Mouse (Mus musculus): ENCODE results near the gene Ascc3. TPM values are rescaled to one million over a fixed set of nuclear protein-coding genes. Genes with fewer than 3 reads are reported as not detected.

Gene Ascc3
- total RNA-seq, 2 experiments from 2014 or later = 10.2 to 12.3 TPM

DNA sequence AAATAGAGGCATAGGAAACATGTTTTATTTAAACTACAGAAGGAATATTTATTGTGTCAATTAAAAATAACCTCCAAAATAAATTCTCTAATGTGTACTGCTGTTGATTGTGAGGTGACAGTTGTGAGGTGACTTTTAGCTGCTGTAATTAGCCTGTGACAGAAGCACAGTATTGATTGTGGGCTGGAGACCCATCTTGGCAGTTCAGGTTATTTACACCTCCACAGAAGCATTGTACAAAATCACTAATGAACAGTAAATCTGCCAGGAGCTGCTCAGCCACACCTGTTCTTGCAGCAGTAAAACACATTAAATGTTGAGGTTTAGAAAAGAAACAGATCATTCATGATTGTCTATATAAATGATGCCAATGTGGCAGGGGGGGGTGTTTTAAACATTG lies 141.0 kb downstream of the Ascc3 start:
- intact Hi-C loops (cut with DNase I) = no loop called here
- no peak for DNase-seq

DNA sequence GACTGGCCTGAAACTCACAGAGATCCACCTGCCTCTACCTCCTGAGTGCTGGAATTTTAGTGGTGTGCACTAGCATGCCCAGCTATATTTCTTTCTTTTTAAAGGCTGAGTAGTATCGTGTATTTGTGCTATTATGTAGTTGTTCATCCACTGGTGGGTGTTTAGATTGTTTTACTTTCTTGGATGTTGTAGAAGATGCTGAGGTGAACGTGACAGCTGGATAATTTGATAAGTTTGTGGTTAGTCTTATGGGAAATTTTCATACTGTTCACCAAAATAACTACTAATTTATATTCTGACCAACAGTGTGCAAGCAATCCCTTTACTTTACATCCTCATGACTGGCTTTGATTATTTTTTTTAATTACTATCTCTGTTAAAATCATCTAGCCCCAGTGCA lies 169.6 kb downstream of the Ascc3 start:
- DNase-seq = no peak
- intact Hi-C loops (cut with DNase I) = no loop called here

DNA sequence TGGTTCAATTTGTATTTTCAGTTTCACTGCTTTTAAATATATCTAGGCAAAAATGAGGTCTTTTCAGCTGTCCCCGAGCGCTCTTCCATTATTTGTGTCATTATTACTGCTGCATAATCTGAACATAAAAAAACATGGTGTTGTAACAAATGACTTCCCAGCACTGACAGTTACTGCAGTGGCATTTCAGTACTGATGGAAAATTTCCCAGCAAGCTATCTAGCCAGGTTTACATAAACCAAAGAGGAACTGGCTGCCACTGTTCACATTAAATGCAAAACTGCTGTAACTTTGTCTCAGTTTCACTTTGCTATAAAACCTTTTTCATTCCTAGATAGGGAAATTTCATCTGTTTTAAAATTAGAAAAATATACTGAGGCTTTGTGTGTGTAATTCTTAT lies 170.5 kb downstream of the Ascc3 start:
- no peak for DNase-seq
- intact Hi-C loops (cut with DNase I) = no loop called here

DNA sequence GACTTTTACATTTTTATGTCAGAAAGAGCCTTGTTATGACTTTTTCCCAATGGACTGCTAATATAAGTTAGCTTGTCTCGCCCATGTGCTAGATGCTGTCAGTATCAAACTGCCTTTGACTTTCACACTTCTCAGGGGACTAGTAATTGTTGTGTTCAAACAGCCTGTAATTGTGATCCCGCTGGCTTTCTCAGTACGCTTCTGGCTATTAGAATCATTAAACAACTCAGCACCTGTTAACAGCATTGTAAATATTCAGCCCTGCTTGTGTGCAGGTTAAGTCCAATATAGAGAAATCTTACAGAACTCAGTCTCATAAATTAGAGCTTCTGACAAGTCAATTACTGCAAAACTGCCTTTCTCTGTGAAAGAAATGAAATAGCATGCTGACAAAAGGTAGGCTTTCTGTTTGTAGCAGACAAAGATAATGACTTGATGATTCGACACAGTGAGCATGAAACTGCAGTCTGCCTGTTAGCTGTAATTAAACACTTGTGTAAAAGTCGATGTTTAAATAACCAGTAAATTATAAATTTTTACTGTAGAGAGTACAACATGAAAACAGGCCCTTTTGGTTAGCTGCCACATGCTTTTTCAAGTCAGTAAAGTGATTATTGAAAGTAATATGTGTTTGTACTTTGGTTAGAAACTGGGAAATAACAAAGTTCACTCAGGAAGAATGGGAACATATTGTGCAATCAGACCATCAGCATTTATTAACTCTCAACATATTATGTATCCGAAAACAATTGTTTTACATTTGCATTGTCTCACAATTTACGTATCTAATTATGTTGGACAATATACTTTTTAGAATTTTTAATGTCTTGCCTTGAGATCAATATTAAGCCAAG lies 171.2 kb downstream of the Ascc3 start:
- intact Hi-C loops (cut with DNase I) = no loop called here

DNA sequence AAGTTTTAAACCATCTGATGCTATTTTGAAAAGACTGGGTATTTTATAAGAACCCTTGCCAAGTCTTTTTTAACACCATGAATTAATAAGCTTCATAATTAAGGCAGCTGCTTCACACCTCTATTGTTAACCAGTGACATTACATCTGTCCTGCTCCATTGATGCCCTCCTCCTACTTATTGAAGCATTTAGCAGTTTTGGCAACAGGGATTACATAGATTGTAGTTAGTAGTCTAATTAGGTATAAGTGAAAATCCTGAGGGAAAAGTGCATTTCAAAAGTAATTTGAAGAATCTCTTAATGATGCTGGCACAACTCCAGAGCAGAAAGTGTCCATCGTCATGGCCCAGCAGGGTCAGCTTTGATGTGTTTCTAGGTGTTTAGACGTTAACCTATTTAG lies 180.3 kb downstream of the Ascc3 start:
- DNase-seq = no peak
- intact Hi-C loops (cut with DNase I) = no loop called here

More for the DNA sequence above, 171.2 kb downstream of the Ascc3 start:
- DNase-seq = no peak

DNA sequence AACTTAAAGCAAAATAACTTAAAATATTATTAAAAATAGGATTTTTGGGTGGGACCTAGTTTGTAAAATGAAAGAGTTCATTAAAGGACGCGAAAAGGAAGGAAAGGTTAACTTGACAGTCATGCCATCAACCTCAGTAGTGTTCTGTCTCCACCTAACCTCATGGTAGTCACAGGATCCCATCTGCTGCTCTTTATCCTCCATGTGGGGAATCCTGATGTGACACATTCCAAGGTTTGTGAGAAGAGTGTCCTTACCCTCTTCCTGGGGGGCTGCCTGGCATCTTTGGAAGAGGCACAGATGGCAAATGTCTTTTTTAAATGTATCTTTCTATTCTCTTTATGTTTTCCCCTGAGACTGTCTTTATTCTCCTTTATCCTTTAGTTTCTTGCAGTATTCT lies 181.4 kb downstream of the Ascc3 start:
- no peak for DNase-seq
- intact Hi-C loops (cut with DNase I) = no loop called here

DNA sequence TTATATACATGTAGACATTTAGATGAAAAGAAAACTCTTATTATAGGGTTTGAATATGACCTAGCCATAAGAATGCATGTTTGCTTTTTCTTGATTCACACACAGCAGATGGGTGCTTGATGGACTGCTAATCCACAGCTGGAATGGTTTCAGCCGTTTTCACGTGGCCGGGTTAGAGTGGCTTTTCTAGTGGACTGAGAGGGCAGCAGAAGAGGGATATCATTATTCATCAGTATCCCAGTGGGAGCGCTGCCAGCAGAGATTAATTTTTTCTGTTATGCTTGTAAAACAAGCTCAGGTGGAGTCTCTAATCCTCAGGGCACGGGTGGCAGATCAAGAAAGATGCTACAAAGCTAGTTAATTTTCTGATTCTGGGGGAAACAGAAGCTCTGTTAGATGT lies 200.4 kb downstream of the Ascc3 start:
- intact Hi-C loops (cut with DNase I) = no loop called here
- no peak for DNase-seq

DNA sequence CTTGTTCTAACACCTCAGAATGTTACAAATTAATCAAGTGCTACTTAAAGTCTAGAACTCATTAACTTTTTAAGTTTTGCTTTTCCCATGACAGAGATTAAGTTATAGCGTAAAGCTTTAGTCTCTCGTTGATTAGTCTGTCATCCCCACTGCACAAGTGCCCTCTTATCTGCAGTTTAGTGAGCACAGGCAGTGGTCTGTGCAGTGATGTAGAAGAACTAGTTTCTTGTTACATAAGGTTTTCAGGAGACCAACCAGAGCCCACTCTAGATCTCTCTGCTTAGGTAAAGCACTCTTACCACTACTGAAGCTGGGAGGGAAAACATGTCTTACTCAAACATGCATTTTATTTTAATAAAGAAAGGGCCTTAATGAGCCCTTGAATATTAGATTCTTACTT lies 209.1 kb downstream of the Ascc3 start:
- intact Hi-C loops (cut with DNase I) = no loop called here
- DNase-seq = no peak

DNA sequence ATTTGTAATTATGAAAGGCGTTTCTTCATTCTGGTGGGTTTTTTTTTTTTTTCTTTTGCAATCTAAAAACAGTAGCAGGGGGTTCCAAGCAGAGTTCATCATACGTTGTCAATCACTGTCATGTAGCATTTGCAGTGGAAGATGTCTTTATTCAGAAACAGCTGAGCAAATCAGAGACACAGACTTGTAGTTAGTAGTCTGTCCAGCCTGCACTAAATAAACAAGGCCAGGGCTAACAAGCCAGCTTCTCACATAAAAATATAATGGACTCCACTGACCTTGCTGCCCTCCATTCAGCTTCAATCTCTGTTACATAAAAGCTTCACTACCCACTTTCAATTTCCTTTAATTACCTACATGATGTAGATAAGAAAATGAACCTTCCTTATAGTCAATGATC lies 209.9 kb downstream of the Ascc3 start:
- DNase-seq = no peak
- intact Hi-C loops (cut with DNase I) = no loop called here

DNA sequence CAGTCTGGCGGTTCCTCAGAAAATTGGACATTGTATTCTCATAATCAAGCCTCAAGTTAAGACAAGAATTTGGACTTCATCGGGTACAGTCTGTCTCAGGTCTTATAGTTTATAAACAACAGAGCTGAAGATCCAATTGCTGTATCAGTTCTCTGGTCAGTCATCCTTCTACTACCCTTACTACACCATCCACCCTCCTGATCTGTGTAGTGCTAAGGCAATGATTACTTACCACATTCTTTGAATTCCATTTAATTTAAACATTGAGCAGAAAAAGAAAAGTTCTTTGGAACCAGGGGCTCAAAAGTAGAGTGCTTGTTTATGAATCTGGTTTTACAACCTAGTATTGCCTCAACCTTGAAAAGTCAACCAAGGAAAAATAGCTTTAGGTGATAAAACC lies 213.7 kb downstream of the Ascc3 start:
- intact Hi-C loops (cut with DNase I) = no loop called here
- no peak for DNase-seq

DNA sequence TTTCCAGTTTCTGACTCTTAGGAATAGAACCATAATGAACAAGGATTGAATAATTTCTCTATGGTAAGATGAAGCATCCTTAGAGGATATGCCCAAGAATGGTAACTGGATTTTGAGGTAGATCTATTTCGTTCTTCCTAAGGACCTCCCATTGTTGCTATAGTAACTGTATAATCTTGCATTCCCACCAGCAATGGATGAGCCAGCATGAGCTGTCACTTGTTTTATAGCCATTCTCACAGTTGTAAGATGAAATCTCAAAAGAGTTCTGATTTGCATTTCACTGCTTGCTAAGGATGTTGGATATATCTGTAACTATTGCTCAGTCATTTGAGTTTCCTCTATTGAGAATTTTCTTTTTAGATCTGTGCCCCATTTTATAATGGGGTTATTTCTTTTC lies 229.9 kb downstream of the Ascc3 start:
- no peak for DNase-seq
- intact Hi-C loops (cut with DNase I) = no loop called here

DNA sequence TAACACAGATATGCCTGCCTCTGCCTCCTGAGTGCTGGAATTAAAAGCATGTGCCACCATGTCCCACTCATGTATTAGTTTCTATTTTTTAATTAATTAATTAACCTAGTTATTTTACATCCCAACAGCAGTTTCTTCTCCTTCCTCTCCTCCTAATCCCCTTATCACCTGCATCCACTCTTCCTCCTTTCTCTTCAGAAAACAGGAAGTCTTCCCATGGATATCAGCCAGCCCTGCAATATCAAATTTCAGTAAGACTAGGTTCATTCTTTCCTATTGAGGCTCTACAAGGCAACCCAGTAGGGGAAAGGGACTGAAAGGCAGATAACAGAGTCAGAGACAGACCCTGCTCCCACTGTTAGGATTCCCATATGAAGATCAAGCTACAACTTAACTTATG lies 234.4 kb downstream of the Ascc3 start:
- no peak for DNase-seq
- intact Hi-C loops (cut with DNase I) = no loop called here

DNA sequence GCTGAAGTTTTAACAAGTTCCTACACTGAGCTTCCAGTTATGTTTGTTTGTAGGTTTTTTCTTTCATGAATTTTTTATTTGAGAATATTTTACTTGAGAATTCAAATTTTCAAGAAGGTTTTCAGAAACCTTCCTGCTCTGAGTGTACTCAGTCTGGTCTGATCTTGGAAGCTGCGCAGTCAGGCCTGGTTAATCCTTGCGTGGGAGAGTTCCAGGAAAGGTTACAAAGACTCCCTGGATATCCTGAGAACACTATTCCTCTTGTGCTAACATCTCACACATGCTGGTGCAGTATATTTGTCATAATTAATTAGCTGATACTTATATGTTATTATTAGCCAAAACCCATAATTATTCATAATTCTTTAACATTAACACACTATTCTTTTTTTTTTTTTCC lies 242.1 kb downstream of the Ascc3 start:
- DNase-seq = no peak
- intact Hi-C loops (cut with DNase I) = no loop called here

DNA sequence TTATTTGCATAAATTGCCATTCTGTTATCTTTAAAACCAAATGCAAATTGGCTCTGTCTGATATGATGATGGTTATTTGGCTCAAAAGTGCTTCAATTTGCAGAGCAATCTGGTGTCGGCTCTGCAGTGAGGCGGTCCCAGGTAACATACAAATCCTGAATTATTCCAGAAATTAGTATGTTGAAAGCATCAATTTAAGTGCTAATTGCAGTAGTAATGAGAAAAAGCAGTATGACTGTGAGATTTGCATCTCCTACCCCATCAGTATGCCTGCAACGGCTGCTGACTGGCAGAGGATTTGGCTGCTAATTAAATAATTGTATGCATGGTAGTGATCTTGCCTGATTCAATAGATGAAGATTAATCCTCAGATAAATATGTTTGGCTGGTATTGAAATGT lies 250.9 kb downstream of the Ascc3 start:
- intact Hi-C loops (cut with DNase I) = no loop called here
- DNase-seq = no peak

DNA sequence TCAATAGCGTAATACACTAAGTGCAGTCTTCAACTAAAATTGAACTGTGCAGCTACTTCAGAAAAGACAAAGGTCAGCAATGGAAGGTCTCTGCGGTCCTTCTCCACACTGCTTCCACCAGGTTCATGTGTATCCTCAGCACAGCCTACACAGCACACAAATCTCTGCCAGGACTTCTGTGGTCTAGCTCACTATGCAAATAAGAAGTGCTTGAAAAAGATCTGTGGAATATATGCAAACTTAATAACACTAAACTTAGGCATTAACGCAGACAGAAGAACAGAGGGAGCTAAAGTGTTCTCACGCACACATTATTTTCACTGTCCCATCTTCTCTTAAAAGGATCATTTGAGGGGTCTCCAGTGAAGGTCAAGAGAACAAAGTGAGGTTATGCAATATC lies 275.7 kb downstream of the Ascc3 start:
- intact Hi-C loops (cut with DNase I) = no loop called here
- no peak for DNase-seq

DNA sequence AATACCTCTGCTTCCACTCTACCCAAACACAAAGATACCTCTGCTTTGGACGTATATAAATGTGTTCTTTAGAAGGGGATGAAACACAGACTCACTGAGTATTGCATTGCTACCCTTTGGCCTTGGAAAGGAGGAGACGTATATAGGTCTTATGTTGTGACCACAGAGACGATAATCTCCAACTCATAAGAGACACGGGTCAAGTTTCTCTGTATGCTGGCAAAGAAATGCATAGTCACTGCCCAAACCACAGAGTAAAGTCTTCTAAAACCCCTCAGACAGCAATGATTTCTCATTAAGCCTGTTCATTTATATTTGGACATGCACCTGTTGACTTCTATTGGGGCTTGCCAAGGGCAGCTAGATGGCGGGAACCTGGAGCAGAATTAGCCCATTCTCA lies 284.5 kb downstream of the Ascc3 start:
- intact Hi-C loops (cut with DNase I) = no loop called here
- no peak for DNase-seq

DNA sequence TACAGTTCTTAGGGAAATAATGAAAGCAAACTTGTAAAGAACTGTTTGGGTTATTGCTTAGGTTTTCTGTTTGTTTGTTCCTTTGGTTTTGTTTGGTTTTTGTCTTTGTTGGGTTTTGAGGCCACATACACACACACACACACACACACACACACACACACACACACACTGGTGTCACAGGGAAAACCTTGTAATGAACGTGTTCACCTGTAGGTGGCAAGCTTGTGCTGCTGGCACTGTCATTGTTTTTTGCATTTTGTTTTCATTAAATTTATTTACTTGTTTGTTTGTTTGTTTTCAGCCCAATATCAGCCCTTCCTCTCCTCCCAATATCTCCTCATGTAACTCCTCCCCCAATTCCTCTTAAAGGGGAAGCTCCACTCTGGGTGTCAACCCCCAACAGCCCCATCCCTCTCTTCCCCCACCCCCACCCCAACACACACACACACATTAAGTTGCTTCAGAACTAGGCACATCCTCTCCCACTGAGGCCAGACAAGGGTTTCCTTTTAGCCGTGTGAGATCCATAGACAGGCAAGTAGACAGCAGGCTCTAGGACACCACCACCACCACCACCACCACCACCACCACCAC lies 289.1 kb downstream of the Ascc3 start:
- intact Hi-C loops (cut with DNase I) = no loop called here
- DNase-seq = no peak

DNA sequence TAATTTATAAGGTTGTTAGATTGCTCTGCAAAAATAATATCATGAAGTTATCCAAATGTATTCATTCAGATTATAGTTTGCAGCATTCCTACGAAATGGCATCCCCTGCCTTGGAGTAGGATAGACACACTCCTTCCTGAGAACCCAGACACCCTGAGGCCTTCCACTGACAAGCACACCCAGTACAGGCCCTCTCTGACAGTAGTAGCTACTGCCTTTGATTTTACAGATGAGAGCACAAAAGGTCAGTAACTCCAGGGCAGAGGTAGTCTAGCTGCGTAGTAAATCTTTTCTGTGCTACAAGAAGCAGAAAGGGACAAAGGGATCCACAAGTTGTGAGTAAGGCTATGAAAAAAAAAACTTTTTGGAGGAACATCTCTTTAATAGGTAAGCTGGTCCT lies 289.9 kb downstream of the Ascc3 start:
- no peak for DNase-seq
- intact Hi-C loops (cut with DNase I) = no loop called here

DNA sequence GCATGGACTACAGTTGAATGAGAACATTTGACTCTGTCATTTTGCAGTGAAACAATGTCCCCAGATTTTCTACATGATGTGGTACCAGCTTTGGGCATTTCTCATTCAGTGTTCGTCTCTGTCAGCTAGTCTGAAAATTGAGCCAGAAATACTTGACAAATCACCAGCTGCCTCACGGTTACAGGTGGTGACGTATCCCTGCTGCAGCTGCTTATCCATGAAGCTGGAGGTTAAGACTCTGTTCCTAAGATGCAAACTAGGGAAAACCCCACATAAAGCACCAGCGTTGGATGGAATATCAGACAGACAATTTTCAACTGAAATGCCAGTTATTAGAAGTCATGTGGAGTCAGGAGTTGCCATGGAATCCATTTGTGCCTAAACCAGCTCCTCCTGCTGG lies 293.8 kb downstream of the Ascc3 start:
- no peak for DNase-seq
- intact Hi-C loops (cut with DNase I) = no loop called here

DNA sequence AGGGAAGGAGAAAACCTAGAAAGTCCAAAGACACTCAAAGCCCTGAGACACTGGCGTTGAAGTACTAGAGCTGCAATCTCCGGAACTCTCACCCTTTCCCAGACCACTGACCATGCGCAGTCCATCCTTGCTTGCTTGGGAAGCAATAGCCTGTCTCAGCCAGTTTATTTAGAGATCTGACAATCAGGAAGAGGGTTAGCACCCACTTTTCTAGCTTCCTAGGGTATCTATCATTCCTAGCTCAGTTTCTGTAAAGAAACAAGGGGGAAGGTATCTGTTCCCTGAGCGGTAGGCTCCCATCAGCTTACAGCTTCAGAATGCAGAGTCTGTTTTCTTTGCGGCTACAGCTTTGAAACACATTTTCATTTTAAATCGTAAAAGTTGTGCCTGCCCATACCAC lies 298.2 kb downstream of the Ascc3 start:
- intact Hi-C loops (cut with DNase I) = no loop called here
- DNase-seq = no peak

DNA sequence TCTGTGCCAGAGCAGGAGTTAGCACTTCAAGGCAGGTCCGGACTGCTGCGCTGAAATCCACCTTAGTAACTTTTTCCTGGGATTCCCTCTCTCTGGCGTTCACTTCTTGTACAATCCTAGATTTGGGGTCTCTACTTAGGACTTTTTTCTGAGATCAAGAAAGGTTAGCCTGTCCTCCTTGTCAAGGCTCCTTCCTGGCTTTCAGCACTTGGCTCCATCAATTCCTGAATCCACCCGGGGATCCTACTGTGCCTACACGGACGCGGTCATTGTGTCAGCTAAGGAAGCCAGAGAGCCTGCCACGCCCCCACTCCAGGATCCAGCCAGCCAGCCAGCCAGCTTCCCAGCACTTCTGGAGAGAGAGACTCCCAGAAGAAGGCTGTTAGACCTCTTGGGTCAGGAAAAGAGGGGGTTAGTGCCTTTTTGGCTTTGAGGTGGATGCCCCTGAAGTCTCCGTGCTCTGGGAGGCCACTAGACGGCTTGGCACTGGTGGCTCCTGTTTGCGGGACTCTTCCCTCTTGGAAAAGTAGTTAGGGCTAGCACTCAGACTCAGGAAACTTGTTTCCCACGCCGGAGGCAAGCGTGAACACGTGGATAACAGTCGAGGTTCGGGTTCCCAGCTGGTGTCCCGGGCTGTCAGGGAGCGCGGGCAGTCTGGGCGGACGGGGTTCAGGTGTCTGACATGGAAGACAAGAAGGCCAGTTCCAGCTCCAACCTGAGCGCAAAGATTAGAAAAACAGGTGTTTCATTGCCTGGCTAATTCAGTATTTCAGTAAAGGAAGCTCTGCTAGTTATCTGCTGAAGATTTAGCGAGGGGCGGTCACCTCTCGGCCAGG lies 299.6 kb downstream of the Ascc3 start:
- DNase-seq = no peak
- intact Hi-C loops (cut with DNase I) = no loop called here

Data from gastrocnemius, postnatal 36 days (tissue).